Mouse (Mus musculus) lung, postnatal 25 days (tissue): ENCODE measurements at regions not wholly inside any gene's neighbourhood (a gene's known extent, or its start where the extent isn't known, plus 50 kb on each side); places are given as distances from the start of the nearest gene placed in this dataset.

Experiments used
- DNase-seq: peaks from one replicate; pipeline ENCODE4 v3.0.0; 2022; ENCODE audit warnings: low spot score

DNA sequence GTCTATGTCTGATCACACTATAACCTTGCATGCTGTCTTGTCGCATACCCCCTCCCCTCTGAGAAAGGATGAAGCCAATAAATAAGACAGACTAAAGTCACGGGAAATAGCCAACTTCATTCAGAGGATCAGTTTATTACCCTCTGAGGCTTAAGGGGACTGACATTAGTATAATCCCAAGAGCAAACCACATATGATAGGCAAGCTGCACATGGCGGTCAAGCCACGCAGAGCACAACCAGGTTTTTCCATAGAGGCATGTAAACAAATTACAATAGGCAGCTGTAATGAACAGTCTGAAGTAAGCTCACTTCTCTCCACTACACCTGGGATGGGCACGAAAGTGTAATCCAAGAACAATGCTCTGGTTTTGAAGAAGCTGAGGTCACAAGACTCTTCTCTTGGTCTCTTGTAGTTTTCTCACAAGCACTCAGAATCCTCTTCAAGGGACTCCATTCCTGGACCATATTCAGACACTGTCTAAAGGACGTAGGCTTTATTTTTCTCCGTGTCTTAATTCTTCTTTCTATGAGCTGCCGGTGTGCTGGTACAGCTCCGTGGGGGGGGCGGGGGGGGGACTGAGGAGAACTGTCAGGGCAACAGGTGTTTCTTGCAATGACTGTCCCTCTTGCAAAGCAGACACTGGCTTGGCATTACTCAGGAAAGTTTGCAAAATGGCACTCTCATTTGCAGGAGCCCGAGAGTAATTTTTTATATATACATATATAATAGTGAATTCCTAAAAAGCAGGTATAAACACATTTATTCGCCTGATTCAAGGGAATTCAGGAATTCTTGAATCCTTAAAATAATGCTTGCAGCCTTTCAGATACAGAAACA is 118.4 kb upstream of the Itga4 start:
- no peak for DNase-seq

DNA sequence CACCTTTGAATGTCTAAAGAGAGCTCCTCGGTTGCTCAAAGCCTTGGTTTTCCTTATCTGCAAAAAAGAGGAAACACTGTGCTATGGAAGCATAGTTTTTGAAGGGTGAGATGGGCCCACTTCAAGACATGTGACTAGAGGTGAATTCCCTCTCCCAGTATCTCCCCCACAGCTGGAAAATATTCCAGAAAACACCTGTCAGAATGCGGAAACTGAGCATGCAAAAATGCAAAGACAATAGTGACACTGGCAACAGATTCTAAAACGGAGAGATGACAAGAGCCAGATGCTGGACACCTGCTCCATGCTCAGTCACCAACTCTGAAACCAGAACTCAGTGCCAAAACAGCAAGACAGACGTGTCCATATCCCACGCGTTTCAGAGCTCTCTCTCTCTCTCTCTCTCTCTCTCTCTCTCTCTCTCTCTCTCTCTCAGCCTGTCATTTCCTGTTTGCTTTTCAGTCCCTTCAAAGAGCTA is 117.5 kb upstream of the Itga4 start:
- no peak for DNase-seq

DNA sequence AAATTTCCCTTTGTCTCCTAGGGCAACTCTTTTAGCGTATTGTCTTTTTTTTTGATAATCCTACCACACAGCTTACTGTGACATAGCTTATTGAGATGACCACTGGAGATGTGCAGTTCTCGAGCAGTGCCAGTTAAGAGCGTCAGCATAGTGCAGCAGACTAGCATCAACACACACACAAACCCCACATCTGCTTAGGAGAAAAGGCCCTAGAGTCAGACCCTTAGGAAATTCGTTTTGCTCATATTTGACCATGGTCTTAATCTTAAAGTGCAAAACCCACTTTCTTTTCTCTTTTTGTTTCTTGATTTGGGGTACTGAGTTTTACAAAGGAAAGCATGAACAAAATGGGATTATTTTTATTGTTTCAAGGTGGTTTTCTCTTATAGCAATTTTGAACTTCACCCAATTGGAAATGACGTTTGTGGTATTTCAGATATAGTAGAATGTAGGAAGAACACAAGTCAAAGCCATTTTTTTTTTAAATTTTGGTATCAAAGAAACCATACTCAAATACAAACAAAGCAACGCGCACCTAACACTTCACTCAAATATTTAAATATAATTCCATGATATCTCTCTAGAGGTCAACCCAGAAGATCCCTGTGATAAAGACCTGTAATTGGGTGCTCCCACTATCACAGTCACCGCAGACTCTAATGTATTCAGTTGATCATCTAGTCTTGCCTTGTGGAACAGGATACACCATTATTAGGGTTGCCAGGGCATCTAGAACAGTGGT is 116.7 kb upstream of the Itga4 start:
- DNase-seq, result no peak

DNA sequence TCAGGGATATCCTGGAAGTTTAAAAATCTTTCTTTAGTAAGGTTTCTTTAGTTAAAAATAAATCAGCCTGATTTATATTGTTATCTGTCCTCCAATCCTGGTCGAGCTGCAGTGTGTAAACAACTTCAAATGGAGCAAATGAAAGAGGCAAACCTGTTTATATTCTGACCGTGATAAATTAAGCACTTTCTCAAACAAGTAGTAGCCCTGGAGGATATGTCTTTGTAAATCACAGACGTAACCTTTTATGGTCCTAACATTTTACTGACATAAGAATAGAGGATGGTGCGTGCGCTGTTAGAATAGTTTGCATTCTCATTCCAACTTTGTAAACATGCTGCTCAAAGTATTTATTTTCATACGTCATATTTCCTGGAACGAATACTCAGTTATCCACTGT is 113.3 kb upstream of the Itga4 start:
- no peak for DNase-seq

DNA sequence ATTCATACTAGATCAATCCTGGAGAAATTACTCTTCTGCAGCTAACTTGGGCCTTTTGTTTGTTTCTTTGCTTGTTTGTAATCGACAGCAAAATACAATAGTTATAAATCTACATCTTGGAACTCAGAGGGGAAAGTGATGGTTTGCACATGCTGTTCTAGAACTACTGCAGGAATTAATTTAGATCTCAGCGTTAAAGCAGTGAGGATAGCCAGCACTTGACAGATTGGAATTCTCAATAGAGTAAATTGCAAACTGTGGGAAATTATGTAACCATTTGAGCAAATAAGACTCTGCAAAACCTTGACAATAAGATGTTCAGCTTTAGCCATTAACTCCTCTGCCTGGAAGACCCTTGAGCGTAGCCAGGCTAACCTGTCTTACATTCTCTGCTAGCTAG is 112.0 kb upstream of the Itga4 start:
- DNase-seq, result no peak

DNA sequence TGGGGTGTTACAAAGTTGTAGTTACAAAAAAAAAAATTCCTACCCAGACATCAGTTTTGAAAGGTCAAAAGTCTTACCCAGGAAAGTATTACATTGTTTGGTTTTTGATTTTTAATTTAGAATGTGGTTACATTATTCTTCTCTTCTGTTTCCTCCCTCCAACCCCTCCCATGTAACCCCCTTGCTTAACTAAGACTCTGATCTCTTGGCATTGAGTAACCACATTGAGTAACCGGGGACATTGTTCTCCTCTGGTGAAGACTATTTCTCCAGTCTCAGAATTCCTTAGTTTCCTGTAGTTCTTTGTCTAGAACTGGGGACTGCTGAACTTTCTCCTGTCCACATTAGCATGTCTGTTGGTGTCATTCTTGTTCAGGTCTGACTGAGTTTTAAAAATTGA is 109.3 kb upstream of the Itga4 start:
- DNase-seq, result no peak

DNA sequence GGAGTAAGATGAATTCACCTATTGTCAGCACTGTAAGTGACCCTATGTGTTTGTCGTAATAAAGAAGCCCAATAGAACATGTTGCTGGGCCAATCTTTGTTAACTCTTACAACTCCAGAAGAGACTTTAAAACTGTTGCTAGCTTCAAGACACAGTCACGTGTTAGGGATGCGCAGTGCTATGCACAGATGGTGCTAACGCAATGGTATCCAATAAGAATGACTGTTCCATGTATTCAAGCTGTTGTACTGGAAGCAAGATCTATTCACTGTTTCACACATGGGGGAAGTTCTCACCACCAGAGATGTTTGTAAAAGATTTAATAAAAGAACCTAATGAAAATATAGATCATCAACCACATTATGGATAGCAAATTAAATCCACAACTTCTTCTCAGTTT is 108.7 kb upstream of the Itga4 start:
- DNase-seq, result no peak

DNA sequence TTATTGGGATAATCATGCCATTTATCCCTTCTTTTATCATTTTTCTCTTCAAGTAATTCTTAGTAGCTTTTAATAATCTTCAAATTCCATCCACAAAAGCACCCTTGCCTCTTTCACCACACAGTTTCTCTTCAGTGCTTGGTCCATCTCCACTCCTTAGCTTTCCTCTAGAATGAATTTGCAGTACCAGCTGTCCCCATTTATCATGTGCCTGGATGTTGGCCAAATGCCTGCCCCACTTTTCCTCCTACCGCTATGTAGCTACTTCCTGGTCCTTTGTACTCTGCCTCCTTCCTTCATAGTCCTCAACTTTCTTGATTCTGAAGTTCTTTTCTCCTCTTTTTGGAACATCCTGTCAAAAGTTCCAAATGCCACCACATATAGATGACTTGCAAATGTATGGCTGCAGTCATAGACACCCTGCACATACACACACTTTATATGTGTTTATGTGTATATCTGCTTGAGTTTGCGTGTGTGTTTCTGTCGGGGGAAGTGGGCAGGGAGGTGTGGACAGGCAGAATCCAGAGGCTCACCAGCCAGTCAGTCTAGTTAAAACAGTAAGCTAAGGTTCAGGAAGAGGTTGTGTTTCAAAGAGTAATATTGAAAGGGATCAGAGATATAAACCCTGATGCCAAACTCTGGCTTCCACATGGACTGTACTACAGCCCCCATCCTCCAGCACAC is 106.1 kb upstream of the Itga4 start:
- DNase-seq, result peak; percentile 34

DNA sequence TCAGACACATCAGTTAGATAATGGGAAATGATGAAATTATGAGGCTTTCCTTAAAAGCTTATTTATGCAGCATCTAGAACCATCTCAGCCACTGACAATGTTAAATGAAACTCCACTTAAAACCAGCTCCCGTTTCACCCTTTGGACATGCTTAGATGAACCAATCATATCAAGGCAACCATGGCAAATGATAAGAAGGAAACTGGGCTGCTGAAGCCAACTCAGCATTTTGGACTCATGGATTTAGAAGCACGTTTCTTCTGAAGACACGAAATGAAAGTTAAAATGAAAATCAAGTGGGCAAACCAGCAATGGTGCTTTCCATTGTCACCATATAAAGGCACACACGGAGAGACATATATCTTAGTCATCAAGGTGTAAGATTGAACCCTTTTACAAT is 103.6 kb upstream of the Itga4 start:
- DNase-seq, result no peak

DNA sequence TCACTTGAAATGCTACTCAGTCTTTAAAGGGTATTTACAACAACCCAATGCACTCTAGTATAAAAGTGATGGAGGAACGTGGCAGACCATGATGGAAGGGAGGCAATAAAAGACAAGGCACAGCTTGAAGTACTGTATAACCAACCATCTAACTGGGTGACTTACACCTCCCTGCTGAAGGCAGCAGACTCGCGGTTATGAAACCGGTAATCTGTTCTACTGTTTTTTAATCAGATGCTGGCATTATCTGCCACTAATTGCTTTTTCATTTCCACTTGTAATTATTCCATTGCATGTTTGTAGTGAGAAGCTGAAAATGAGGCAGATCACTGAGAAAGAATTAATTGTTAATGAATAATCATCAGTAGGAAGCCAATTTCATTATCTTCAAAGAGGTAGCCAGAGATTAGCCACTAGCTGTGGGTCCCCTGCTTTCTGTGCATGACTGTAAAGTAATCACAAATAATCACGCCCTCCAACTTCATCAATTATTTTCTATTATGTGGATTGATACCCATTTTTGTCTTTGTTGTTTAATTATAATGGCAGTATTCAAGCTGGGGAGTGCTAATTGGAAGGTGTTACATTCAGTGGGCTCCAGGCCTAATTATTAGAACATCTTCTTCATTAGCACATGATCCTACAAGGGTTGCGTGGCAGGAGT is 103.1 kb upstream of the Itga4 start:
- DNase-seq, result no peak

DNA sequence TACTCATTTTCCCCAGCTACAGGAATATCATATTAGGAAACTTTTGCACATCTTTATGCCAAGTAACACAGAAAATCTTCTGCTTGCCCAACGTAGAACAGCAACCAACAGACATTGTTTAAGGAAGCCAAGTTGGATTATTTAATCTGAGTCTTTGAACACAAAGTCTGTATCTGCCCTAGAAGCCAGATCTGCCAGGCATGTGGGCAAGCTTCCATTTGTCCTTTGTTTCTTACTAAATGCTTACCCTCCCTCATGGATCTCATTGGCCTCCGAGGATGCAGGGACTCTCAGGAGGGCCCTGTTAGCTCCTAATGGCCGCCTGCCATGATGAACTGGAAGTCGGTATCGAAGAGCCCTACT is 102.5 kb upstream of the Itga4 start:
- DNase-seq, result no peak

DNA sequence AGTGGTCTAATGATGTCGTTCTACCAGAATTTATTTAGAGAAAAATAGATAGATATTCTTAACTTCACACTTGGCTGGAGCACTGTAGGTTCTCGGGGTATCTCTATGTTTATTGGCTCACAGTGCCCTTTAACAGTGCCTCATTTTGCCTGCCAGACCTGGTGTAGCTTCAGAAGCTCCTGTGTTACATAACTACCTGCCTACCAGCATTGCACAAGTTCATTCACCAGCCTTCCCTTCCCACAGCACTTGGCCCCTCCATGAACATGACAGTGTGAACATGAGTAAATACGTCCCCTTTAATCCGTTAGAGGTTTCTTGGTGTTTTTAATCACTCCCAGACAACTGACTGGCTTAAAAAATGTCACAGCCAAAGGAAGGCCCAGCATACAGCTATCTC is 102.2 kb upstream of the Itga4 start:
- no peak for DNase-seq

DNA sequence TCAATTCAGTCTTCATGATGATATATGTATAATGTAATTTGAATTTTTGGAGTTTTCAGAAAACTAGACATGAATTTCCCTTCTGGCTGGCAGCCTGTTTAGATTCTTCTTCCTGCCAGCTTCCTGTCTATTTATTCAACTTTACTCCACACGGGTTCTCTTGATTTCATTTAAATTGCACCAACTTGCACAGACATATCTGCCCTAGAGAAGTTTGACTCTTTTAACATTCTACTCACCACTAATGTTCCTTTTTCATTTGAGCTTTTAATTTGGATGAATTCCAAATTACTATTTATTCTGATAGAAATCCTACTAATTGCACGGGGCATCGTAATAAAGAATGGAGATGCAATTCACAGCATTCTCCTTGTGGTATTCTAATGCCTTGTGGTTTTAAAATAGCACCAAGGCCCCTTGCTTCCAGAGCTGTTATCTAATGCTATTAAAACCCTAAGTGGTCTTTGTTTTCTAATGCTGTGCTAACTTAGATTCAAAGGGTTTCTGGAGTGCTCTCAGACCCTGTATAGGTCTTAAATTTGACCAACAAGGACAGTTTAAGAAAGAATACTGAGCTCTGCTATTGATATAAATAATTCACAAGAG is 96.7 kb upstream of the Itga4 start:
- no peak for DNase-seq

DNA sequence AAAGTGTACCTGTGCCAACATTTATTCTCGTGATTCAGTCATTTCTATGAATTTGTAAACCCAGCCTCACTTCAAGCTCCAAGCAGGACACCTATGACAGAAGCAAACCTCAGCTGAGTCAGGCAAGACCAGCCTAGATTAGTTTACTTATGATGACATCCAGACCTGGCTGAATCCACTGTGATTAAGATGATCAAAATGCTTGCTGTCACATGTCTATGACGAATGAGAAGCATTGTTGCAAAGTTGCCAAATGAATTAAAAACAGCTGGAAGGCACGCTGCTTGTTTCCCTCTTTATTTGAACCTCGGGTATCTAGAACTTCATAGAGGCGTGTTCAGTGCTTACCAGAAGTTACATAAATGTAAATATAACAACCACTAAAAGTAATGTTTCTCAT is 95.9 kb upstream of the Itga4 start:
- DNase-seq, result no peak

DNA sequence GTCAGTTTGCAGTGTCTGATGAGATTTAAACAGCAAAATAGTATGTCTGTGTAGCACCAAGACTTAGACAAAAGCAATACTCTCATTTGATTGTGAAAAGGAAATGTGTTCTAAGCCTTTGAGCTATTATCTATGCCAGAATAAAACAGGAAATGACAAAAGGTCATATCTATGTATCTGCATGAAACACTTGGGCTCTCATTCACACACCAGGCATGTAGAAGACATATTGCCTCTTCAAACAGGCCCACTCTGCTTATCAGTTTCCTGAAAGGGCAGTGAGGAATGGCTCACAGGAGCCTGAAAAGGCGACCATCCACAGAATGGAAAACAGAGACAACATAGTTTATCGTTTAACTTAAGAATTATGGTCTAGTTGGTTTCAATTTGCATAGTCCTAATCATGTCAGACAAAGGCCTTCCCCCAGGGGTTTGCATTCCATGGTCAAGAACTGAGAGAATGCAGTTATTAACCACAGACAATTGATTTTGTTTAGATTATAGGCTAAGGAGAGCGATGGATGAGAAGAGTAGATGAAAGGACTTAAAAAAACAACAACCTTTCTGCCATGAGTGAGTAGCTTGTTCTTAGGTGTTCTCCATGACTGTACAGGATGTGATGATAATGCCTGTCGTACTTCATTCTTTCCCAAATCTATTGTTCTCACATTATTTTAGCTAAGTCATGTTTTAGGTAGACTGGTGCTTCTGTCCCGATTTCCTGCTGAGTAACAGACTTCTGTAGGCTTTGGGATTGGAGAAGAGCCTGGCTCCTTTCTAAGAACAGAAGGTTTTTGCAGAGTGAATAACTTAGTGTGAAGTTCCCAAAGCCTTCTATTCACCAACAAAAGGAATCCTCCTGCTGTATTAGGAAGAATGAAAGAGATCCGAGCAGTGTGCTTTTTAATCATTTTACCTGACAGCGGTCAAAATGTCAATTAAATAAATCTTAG is 82.0 kb upstream of the Itga4 start:
- DNase-seq, result no peak

DNA sequence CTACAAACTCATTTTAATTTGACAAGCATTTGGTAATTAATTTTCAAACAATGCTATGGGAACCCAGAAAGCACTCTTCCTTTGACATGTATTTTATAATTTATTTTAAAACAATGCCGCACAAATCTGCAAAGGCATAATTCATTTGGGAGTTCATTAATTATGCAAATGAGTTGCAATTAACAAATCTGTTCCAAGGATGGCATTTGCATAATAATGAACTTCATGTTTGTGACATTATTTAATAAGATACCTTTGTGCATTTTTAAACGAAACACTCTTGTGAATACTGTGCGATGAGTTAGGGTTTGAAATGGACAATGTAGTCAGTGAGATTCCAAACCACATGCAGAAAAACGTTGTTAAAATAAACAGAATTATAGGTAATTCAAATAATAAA is 80.9 kb upstream of the Itga4 start:
- no peak for DNase-seq

DNA sequence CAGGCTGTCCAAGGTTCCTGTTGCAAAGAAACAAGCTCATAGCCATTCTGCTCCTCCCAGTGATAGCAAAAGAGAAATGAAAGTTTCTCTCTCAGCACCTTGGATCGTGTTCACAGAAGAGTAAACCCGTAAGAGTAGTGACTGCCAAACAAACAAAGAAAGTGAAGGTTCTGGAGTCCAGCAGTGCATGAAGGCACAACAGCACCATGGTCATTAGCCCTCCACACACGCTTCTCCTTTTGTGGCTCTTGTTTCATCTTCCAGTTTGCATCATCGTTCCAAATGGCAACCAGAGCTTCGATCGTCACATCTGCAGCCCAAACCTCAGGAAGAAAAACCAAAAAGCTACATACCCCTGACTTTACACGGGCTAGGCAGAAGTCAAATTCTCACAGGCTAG is 74.4 kb upstream of the Itga4 start:
- peak; percentile 12 for DNase-seq

DNA sequence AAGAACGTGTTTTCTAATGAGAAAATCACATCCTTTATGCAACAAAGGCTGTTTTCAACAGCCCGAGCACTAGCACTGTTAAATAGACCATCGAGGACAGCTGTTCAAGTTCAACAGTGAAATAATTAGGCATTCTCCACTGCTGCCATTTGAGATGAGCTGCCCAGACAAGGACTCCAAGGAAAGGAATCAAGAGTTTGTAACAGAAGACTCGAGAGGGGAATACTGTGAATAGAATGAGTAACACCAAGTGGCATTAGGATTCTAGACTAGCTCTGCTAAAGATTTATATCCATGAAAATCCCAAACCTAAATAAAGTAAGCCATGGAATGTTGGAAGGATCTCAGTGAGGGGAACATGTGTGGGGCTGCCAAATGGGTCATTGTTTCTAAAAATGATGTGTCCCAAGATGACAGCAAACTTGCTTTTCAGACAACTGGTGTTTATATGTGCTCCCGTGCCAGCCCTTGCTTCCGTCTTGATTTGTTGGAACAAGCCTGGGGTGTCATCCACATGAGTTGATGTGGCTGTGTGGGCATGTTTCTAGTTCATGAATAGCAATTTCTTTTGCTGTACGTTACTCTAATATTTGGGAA is 72.1 kb upstream of the Itga4 start:
- no peak for DNase-seq

DNA sequence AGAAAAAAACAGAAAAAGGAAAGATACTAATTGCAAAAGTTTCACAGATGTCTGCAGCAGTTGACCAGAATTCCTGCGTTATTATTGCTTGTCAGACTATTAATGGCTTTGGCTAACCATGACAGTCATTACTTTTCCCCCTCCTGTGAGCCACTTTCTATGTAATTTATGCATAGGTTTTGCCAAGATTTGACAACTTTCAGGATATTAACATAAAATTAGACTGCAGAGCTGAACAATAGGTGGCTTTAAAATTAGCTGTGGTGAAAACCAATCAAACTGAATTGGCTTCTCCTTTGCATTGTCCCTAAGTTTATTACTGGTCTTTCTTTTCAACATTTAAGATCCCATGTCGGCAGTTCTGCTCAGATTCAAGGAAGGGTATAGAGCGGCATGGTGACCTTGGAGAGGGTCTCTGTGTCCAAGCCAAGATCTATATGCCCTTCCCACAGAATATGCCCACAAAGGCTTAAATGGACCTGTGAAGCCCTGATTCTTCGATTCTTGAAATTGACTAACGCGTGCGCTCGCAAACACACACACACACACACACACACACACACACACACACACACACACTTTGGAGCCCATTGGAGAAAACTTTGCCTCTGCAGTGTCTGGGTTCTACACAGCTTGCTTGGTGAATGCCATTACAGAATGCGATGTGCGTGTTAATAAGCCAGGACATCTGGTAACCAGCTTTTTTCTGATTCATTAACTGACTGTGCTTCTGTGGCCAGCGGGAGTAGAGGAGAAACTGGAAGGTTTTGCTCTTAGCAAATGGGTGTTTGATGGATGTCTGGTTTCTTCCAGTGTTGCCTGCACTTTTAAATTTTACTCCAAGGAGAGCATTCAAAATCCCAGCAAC is 69.8 kb upstream of the Itga4 start:
- DNase-seq, result no peak

DNA sequence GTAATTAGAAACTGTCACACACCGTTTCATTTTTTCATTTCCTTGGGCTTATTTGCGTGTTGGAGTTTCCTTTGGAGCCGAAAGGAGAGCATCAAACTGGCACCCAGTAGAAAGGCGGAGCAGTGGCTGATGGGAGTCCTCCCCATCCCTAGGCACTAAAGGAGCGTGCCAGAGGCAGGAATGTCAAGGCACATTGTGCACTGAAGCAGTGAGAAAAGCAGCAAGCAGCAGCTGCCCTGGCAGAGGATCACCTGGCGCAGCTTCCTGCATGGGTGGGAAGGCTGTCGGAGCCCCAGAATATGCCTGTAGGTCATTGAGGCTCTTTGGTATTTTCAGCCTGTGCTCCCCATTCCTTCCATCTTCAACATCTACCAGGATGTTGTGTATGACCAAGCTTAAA is 68.3 kb upstream of the Itga4 start:
- no peak for DNase-seq
